Mouse (Mus musculus) intestine, embryonic 14.5 days (tissue): Measurements from ENCODE around the gene Gm5244. TPM values are rescaled to one million over a fixed set of nuclear protein-coding genes. Genes with fewer than 3 reads are reported as not detected.

Experiments
- ATAC-seq: fragments of 200-750 bp; cut with Nextera tagmentation; replicated peaks from 2 replicates; pipeline ENCODE4 v1.8.0; 2017; ENCODE audit warnings: low read depth, moderate number of reproducible peaks, moderate TSS enrichment, moderate library complexity; ENCODE audit not compliant: low FRiP score, low TSS enrichment
- DNase-seq: peaks from one replicate; pipeline ENCODE4 v3.0.0-alpha.2; 2018; ENCODE audit warnings: low spot score
- H3K27ac ChIP-seq: fragments of 300-500 bp; sonication (generic); 2 replicates; pipeline ENCODE4 v1.5.1; 2014; ENCODE audit warnings: low read depth, mild to moderate bottlenecking, control low read depth
- H3K27me3 ChIP-seq: fragments of 300-500 bp; sonication (generic); replicated peaks from 2 replicates; pipeline ENCODE4 v1.6.1; 2014; ENCODE audit warnings: low read length, control low read depth; ENCODE audit not compliant: control insufficient read depth, insufficient read depth
- H3K36me3 ChIP-seq: fragments of 300-500 bp; sonication (generic); 2 replicates; pipeline ENCODE4 v1.6.1; 2014; ENCODE audit warnings: low read length, control low read depth; ENCODE audit not compliant: control insufficient read depth, insufficient read depth
- H3K4me1 ChIP-seq: fragments of 300-500 bp; sonication (generic); replicated peaks from 2 replicates; pipeline ENCODE4 v1.6.1; 2014; ENCODE audit warnings: low read length, control low read depth, mixed read lengths; ENCODE audit not compliant: control insufficient read depth, insufficient read depth
- H3K4me2 ChIP-seq: fragments of 300-500 bp; sonication (generic); 2 replicates; pipeline ENCODE4 v1.6.1; 2014; ENCODE audit warnings: low read length
- H3K4me3 ChIP-seq: fragments of 300-500 bp; sonication (generic); 2 replicates; pipeline ENCODE4 v1.5.1; 2014; ENCODE audit warnings: low read depth, low read length, control low read depth, mixed read lengths
- H3K9ac ChIP-seq: fragments of 300-500 bp; sonication (generic); 2 replicates; pipeline ENCODE4 v1.6.1; 2014; ENCODE audit warnings: mild to moderate bottlenecking, low read length
- H3K9me3 ChIP-seq: fragments of 300-500 bp; sonication (generic); 2 replicates; pipeline ENCODE4 v1.6.1; 2016; ENCODE audit warnings: low read length, control low read depth; ENCODE audit not compliant: control insufficient read depth
- WGBS: fragments of 180-500 bp; shearing (Covaris S2); extraction: QIAGEN DNeasy Blood & Tissue Kit; methylation state at CpG from one replicate; pipeline ENCODE4 v1.1.7; 2014; 5-methylcytosine and 5-hydroxymethylcytosine counted together
- polyA plus RNA-seq: library from polyadenylated mRNA; unstranded; fragments of >200 nt; fragmentation: Nextera tagmentation; extraction: Ambion mirVana; gene quantifications from 2 replicates; pipeline ENCODE4 v1.2.1, GENCODE M21; 2014

Gene Gm5244
- polyA plus RNA-seq, 1 experiment from 2014 or later, result not detected

- Histone ChIP-seq H3K27ac (no peak overlapping the region), H3K4me2 (no peak overlapping the region), H3K36me3 (no peaks in the 10 kb centered on the region), H3K4me1 (no peaks in the 10 kb centered on the region), H3K9ac (no peak overlapping the region), H3K9me3 (no peaks in the 10 kb centered on the region), H3K27me3 (no peaks in the 10 kb centered on the region), H3K4me3 (no peak overlapping the region)
- ATAC-seq, result no peak
- no peak for DNase-seq
- WGBS, result 68% methylated on average over 2 of the region's 2 CpGs
These were observed 40.3 kb upstream of the Gm5244 start for GRCm38 (mm10) chr19:12806214-12806613.

- Histone ChIP-seq H3K4me1 (no peaks in the 10 kb centered on the region), H3K9ac (no peak overlapping the region), H3K4me2 (no peak overlapping the region), H3K9me3 (no peaks in the 10 kb centered on the region), H3K36me3 (no peaks in the 10 kb centered on the region), H3K27me3 (no peaks in the 10 kb centered on the region), H3K4me3 (no peak overlapping the region), H3K27ac (no peak overlapping the region)
- DNase-seq (no peak), ATAC-seq (no peak)
- 59% methylated on average over 1 of the region's 1 CpGs for WGBS
These were observed 33.7 kb upstream of the Gm5244 start for GRCm38 (mm10) chr19:12812644-12813364.

DNA sequence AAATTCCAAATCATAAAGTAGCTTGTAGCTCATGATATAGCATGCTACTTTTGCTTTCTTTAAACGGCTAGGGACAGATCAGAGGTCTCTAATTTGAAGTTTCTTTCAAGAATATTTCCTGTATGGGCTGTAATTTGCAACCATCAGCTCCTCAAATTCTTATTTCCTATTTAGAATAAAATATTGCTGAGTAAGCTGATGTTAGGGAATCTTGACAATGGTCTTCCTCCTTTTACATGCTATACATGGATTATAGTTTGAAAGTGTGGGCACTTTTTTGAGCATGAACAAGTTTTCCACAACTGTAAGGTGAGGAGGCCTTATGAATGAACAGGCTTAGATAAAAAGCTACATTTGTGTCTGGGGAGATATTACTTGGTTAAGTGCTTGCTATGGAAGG is 32.6 kb upstream of the Gm5244 start:
- DNase-seq, result no peak
- Histone ChIP-seq H3K4me1 (no peaks in the 10 kb centered on the region), H3K36me3 (no peaks in the 10 kb centered on the region), H3K27ac (no peak overlapping the region), H3K9ac (no peak overlapping the region), H3K4me2 (no peak overlapping the region), H3K4me3 (no peak overlapping the region), H3K27me3 (no peaks in the 10 kb centered on the region), H3K9me3 (no peaks in the 10 kb centered on the region)
- 69% methylated on average over 1 of the region's 1 CpGs for WGBS
- ATAC-seq, result no peak

DNA sequence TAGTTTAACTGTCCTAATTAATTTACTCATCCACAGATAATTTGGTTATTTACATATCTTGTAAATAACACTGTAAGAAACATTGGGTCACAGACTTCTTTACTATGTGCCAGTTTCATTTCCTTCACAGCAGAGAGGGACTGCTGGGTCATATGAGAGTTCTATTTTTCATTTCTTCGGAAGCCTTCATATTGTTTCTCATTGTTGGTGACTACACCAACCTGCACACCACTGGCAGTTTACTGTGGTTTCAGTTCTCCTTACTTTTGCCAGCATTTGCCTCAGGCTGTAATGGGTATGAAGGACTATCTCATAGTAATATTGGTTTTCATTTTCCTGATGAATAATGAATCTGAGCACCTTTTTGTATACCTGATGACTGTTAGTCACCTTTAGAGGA is 28.0 kb upstream of the Gm5244 start:
- H3K9ac ChIP-seq, result no peak overlapping the region
- no peak overlapping the region for H3K4me3 ChIP-seq
- H3K4me2 ChIP-seq, result no peak overlapping the region
- no peaks in the 10 kb centered on the region for H3K4me1 ChIP-seq
- no peak for DNase-seq
- no peaks in the 10 kb centered on the region for H3K9me3 ChIP-seq
- no peak overlapping the region for H3K27ac ChIP-seq
- WGBS, result 83% methylated on average over 1 of the region's 1 CpGs
- no peak for ATAC-seq
- H3K27me3 ChIP-seq, result no peaks in the 10 kb centered on the region
- H3K36me3 ChIP-seq, result no peaks in the 10 kb centered on the region

- ATAC-seq (no peak), DNase-seq (no peak)
- WGBS, result 29% methylated on average over 4 of the region's 4 CpGs
- no peak overlapping the region for H3K9ac ChIP-seq
- H3K36me3 ChIP-seq, result no peaks in the 10 kb centered on the region
- no peak overlapping the region for H3K4me3 ChIP-seq
- H3K27me3 ChIP-seq, result no peaks in the 10 kb centered on the region
- H3K9me3 ChIP-seq, result no peaks in the 10 kb centered on the region
- H3K27ac ChIP-seq, result no peak overlapping the region
- H3K4me1 ChIP-seq, result no peaks in the 10 kb centered on the region
- H3K4me2 ChIP-seq, result no peak overlapping the region
These were observed 26.1 kb upstream of the Gm5244 start for GRCm38 (mm10) chr19:12820383-12820782.

DNA sequence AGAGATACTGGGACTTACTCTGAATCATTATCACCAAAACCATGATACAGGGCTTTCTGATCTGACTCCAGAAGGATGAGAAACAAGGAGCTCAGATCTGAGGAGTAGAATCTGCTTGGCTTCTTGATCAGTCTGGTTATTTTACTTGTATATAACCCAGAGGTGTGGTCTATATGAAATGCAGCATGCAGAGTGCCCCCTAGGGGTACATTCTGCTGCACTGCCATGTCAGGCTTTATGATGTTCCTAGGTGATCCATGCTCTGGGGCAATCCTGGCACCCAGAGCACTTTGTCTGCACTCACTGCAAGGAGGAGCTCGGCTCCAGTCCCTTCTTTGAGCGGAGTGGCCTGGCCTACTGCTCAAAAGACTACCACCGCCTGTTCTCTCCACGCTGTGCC is 21.9 kb upstream of the Gm5244 start:
- H3K4me3 ChIP-seq, result no peak overlapping the region

GRCm38 (mm10) chr19:12830823-12831430 is 15.6 kb upstream of the Gm5244 start:
- H3K36me3 ChIP-seq, result no peaks in the 10 kb centered on the region
- H3K4me2 ChIP-seq, result no peak overlapping the region
- no peak for ATAC-seq
- no peak for DNase-seq
- H3K9me3 ChIP-seq, result no peaks in the 10 kb centered on the region
- H3K4me3 ChIP-seq, result no peak overlapping the region
- 75% methylated on average over 2 of the region's 2 CpGs for WGBS
- no peaks in the 10 kb centered on the region for H3K4me1 ChIP-seq
- no peak overlapping the region for H3K27ac ChIP-seq
- H3K27me3 ChIP-seq, result no peaks in the 10 kb centered on the region
- no peak overlapping the region for H3K9ac ChIP-seq

More for the DNA sequence above, 21.9 kb upstream of the Gm5244 start:
- Histone ChIP-seq H3K36me3 (no peaks in the 10 kb centered on the region), H3K27ac (no peak overlapping the region), H3K9me3 (no peaks in the 10 kb centered on the region), H3K4me2 (no peak overlapping the region), H3K4me1 (no peaks in the 10 kb centered on the region), H3K9ac (no peak overlapping the region), H3K27me3 (no peaks in the 10 kb centered on the region)
- DNase-seq (no peak), ATAC-seq (no peak)
- 74% methylated on average over 4 of the region's 4 CpGs for WGBS

DNA sequence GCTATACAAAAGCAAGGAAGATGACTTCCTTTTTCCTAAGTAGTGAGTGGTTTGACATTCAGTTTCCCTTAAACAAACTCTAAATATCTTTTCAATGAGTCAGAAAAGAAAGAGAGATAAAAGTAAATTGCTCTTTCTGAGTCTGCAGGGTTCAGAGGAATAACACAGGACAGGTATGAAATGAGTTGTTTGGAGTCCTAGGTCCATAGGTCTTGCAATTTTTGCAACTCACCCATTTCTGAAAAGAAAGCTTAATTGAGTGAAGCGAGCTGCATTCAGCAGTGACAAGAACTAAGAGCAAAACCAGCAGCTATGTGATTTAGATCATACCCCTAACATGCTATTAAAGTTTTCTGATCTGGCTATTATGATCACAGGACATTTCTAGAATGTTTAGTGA is 14.9 kb upstream of the Gm5244 start:
- H3K36me3 ChIP-seq, result no peaks in the 10 kb centered on the region
- no peaks in the 10 kb centered on the region for H3K27me3 ChIP-seq
- H3K4me3 ChIP-seq, result no peak overlapping the region
- no peak overlapping the region for H3K9ac ChIP-seq
- WGBS, result 57% methylated on average over 1 of the region's 1 CpGs
- no peak overlapping the region for H3K4me2 ChIP-seq
- no peak overlapping the region for H3K27ac ChIP-seq
- DNase-seq (no peak), ATAC-seq (no peak)
- H3K4me1 ChIP-seq, result no peaks in the 10 kb centered on the region
- H3K9me3 ChIP-seq, result no peaks in the 10 kb centered on the region

DNA sequence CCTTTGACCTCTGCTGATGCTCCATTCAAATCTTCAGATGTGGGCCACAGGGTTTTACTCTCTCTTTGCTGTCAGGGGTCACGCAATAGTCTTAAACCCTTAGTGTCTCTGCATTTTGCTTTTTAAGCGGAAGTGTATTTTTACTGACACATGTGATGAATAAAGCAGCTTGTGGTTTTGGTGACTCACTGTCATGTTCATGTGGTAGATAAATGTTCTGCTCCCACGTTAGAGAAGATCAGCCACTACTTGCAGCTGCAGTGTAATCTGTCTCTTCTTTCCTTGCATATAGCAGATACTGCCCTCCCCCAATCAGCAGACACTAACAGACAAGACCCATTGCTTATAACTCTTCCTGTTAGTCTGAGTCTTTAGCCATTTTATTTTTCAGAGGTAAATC is 12.9 kb upstream of the Gm5244 start:
- ATAC-seq (no peak), DNase-seq (no peak)
- WGBS, result 66% methylated on average over 3 of the region's 3 CpGs
- no peaks in the 10 kb centered on the region for H3K9me3 ChIP-seq
- no peak overlapping the region for H3K9ac ChIP-seq
- no peak overlapping the region for H3K27ac ChIP-seq
- H3K27me3 ChIP-seq, result no peaks in the 10 kb centered on the region
- no peaks in the 10 kb centered on the region for H3K4me1 ChIP-seq
- H3K36me3 ChIP-seq, result no peaks in the 10 kb centered on the region
- no peak overlapping the region for H3K4me3 ChIP-seq
- H3K4me2 ChIP-seq, result no peak overlapping the region
